ENCODE assay signal across 24 mouse cellular contexts in the genomic region with DNA sequence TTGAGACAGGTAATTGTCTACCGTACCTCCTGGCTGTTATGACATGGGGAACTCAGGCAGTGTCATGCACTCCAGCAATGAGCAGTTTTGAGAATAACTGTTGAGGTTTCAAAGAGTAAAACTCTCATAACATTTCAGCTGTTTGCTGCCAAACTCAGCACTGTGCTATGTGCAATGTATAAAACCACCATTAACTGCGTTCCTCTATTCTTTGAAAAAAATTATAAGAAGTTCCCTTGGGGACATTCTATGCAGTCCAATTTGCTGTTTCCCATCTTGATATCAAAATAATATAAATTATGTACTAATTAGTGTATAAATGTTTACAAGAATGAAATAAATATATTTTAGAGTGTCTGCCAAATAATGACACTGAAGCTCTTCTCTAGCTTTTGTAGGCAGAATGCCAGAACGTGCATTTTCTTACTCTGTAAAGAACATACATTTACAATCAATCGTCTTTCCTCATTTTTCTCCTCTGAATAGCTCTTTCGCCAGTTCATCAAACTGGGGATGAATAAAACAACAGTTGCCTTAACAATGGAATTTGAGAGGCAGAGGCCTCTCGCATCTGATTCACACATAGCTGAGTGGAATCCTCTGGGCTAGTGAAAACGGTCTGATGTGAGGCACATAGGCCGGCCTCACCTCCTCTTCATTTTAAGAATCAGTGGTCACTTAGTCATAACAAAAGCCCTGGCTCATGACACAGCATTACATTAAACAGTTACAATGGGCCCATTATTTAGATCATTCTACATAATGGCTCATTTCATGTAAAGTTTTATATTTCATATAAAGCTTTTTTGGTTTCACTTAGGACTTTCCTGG.
DNase-seq lines count a peak whose midpoint lies in the region; ATAC-seq and TF ChIP-seq lines count a peak whose summit lies in the region.
"Had no signal": no experiment of that assay in that cellular context is flagged by ENCODE, and none has a peak within 500 bp of the region (broad histone marks: within the 10 kb centered on the region; RNA-seq: fewer than 3 reads in every experiment).

No protein-coding gene starts in this region.

- no peak for TF ChIP-seq POLR2A in embryonic fibroblast, embryonic 13.5 days (IDR thresholded peaks at IDR 0.05; ENCODE audit: low read depth, low read length)

- no peak overlapping the region for H3K4me2 ChIP-seq in kidney, postnatal 0 days (ENCODE audit: low read length)
- no peak overlapping the region for H3K4me2 ChIP-seq in kidney, embryonic 15.5 days
- no peak overlapping the region for H3K4me2 ChIP-seq in lung, embryonic 16.5 days (ENCODE audit: low read depth, low read length)
- H3K4me2 ChIP-seq: embryonic facial prominence, embryonic 13.5 days; forebrain, embryonic 13.5 days; heart, embryonic 11.5 days; hindbrain, embryonic 12.5 days; hindbrain, embryonic 15.5 days had no signal

- no peak overlapping the region for H3K9ac ChIP-seq in kidney, postnatal 0 days (ENCODE audit: low read depth, low read length)
- no peak overlapping the region for H3K9ac ChIP-seq in kidney, embryonic 15.5 days
- no peak overlapping the region for H3K9ac ChIP-seq in lung, embryonic 16.5 days (ENCODE audit: low read length)
- H3K9ac ChIP-seq: embryonic facial prominence, embryonic 13.5 days; forebrain, embryonic 13.5 days; hindbrain, embryonic 12.5 days; hindbrain, embryonic 15.5 days had no signal

- no peaks in the 10 kb centered on the region for H3K36me3 ChIP-seq in kidney, postnatal 0 days (ENCODE audit: insufficient read depth, low read length)
- no peaks in the 10 kb centered on the region for H3K36me3 ChIP-seq in kidney, embryonic 15.5 days
- H3K36me3 ChIP-seq in lung, embryonic 16.5 days (ENCODE audit: control insufficient read depth, insufficient read depth, low read length), result no peaks in the 10 kb centered on the region
- H3K36me3 ChIP-seq: embryonic facial prominence, embryonic 13.5 days; forebrain, embryonic 10.5 days; hindbrain, embryonic 12.5 days; hindbrain, embryonic 15.5 days had no signal

- no peaks in the 10 kb centered on the region for H3K4me1 ChIP-seq in kidney, postnatal 0 days (replicated peaks; ENCODE audit: insufficient read depth, low read length)
- H3K4me1 ChIP-seq in kidney, embryonic 15.5 days, result no peaks in the 10 kb centered on the region
- no peaks in the 10 kb centered on the region for H3K4me1 ChIP-seq in lung, embryonic 16.5 days (replicated peaks; ENCODE audit: control insufficient read depth, insufficient read depth, low read length)
- peaks cover 2% of the 10 kb centered on the region; the same call in 1 of the 2 replicates for H3K4me1 ChIP-seq in embryonic fibroblast, embryonic 13.5 days (ENCODE audit: control insufficient read depth, insufficient read depth, low read length)
- H3K4me1 ChIP-seq: embryonic facial prominence, embryonic 13.5 days; forebrain, embryonic 10.5 days; hindbrain, embryonic 12.5 days; hindbrain, embryonic 15.5 days had no signal

- H3K9me3 ChIP-seq in kidney, postnatal 0 days (replicated peaks; ENCODE audit: low read length), result no peaks in the 10 kb centered on the region
- no peaks in the 10 kb centered on the region for H3K9me3 ChIP-seq in kidney, embryonic 15.5 days (replicated peaks)
- H3K9me3 ChIP-seq in lung, embryonic 16.5 days (ENCODE audit: control insufficient read depth, low read length), result no peaks in the 10 kb centered on the region
- H3K9me3 ChIP-seq: embryonic facial prominence, embryonic 13.5 days; forebrain, embryonic 10.5 days; forebrain, embryonic 13.5 days; hindbrain, embryonic 12.5 days; hindbrain, embryonic 15.5 days had no signal

- no peak overlapping the region for H3K4me3 ChIP-seq in kidney, postnatal 0 days (replicated peaks; ENCODE audit: low read depth, low read length)
- no peak overlapping the region for H3K4me3 ChIP-seq in kidney, embryonic 15.5 days (replicated peaks)
- H3K4me3 ChIP-seq in lung, embryonic 16.5 days (ENCODE audit: low read length), result no peak overlapping the region
- H3K4me3 ChIP-seq in embryonic fibroblast, embryonic 13.5 days (ENCODE audit: insufficient read depth, low read length), result no peak overlapping the region
- H3K4me3 ChIP-seq: embryonic facial prominence, embryonic 13.5 days; forebrain, embryonic 10.5 days; forebrain, embryonic 13.5 days; gastrocnemius, adult 2 months; hindbrain, embryonic 12.5 days; hindbrain, embryonic 15.5 days had no signal

- TF ChIP-seq CTCF in kidney, postnatal 0 days (IDR thresholded peaks at IDR 0.05; ENCODE audit: low read depth), result no peak
- TF ChIP-seq CTCF in embryonic fibroblast, embryonic 13.5 days (IDR thresholded peaks at IDR 0.05; ENCODE audit: borderline replicate concordance, insufficient read depth, low read length), result no peak

- ATAC-seq in kidney, postnatal 0 days (replicated peaks; ENCODE audit: low FRiP score, low read depth), result no peak
- no peak for ATAC-seq in kidney, embryonic 15.5 days (replicated peaks; ENCODE audit: low FRiP score)
- ATAC-seq in lung, embryonic 16.5 days (ENCODE audit: low read depth), result peak; percentile 89
- ATAC-seq: CD4-positive, CD25-positive, alpha-beta regulatory T cell, adult 4 months; forebrain, embryonic 13.5 days; forebrain, embryonic 16.5 days had no signal

- DNase-seq in kidney, postnatal 0 days (ENCODE audit: low spot score), result peak; percentile 22
- DNase-seq in lung, adult 18-20 months, result no peak
- no peak for DNase-seq in Muller cell, postnatal 12 days (ENCODE audit: inconsistent ontology term)
- no peak for DNase-seq in right cerebral cortex, postnatal 14 days
- DNase-seq: adrenal gland, adult 2 months; adrenal gland, postnatal 14 days; cerebellum, adult 11 months; cerebellum, adult 2 months; cerebellum, adult 9-11 months; cerebellum, postnatal 25 days; gastrocnemius, adult 2 months; gastrocnemius, postnatal 14 days; heart, adult 11 months had no signal

- WGBS in kidney, postnatal 0 days, result 75% methylated on average over 8 of the region's 8 CpGs
- 68% methylated on average over 8 of the region's 8 CpGs for WGBS in kidney, embryonic 15.5 days
- WGBS in lung, embryonic 16.5 days, result 55% methylated on average over 8 of the region's 8 CpGs

- no peaks in the 10 kb centered on the region for H3K27me3 ChIP-seq in kidney, postnatal 0 days (ENCODE audit: insufficient read depth, low read length)
- no peaks in the 10 kb centered on the region for H3K27me3 ChIP-seq in kidney, embryonic 15.5 days
- no peaks in the 10 kb centered on the region for H3K27me3 ChIP-seq in lung, embryonic 16.5 days (ENCODE audit: control insufficient read depth, insufficient read depth, low read depth, low read length)
- H3K27me3 ChIP-seq: embryonic facial prominence, embryonic 13.5 days; forebrain, embryonic 13.5 days; hindbrain, embryonic 12.5 days; hindbrain, embryonic 15.5 days had no signal

- no peak overlapping the region for H3K27ac ChIP-seq in kidney, postnatal 0 days
- no peak overlapping the region for H3K27ac ChIP-seq in kidney, embryonic 15.5 days
- H3K27ac ChIP-seq in lung, embryonic 16.5 days (ENCODE audit: low read length), result no peak overlapping the region
- peak overlapping the region; percentile 76; the same call in 1 of the 2 replicates for H3K27ac ChIP-seq in embryonic fibroblast, embryonic 13.5 days (ENCODE audit: insufficient read depth, low read length)
- H3K27ac ChIP-seq: embryonic facial prominence, embryonic 13.5 days; forebrain, embryonic 10.5 days; forebrain, embryonic 13.5 days; gastrocnemius, adult 2 months; hindbrain, embryonic 12.5 days; hindbrain, embryonic 15.5 days had no signal
